Mouse (Mus musculus): ENCODE measurements around the gene Ccdc59. TPM values are rescaled to one million over a fixed set of nuclear protein-coding genes. Genes with fewer than 3 reads are reported as not detected.

The Ccdc59 gene
- polyA plus RNA-seq, 1 experiment from 2014 or later, result 38.5 TPM

DNA sequence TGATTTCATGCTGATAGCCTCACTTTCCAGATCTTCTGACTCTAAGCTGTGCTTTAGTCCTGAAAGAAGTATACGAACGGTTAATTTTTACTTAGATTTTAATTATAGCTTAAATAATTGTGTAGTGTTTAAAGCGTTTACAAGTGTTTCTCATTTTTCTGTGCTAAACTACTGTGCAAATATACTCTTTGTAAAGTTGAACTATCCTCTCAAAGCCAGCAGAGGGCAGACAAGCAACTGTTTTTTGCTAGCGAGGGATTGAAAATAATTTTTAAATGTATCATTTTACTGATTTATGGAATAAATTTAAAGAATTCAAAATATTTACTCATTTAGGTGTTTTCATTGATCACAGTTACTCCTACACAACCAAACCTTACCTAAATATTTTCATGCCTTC, 26.4 kb downstream of the Ccdc59 start:
- Histone ChIP-seq H3K4me2 (replicated peaks; ENCODE audit: low read depth) (no peak overlapping the region), H3K27me3 (ENCODE audit: control insufficient read depth, insufficient read depth, low read length) (no peaks in the 10 kb centered on the region), H3K36me3 (ENCODE audit: control insufficient read depth, insufficient read depth, low read length) (no peaks in the 10 kb centered on the region), H3K4me3 (ENCODE audit: low read depth, low read length) (no peak overlapping the region), H3K9ac (ENCODE audit: low read length) (no peak overlapping the region), H3K4me1 (replicated peaks; ENCODE audit: control insufficient read depth, insufficient read depth) (no peaks in the 10 kb centered on the region), H3K9me3 (ENCODE audit: control insufficient read depth, low read length) (no peaks in the 10 kb centered on the region), H3K27ac (replicated peaks) (no peak overlapping the region)
- 41% methylated on average over 4 of the region's 4 CpGs for WGBS
- TF ChIP-seq EP300 (optimal IDR thresholded peaks at IDR 0.05), result no peak
- peak; percentile 72 for TF ChIP-seq CTCF (IDR thresholded peaks at IDR 0.05; ENCODE audit: low read depth)
- no peak for DNase-seq (ENCODE audit: low spot score)
- no peak for ATAC-seq (ENCODE audit: low FRiP score, low TSS enrichment)

Other genes starting within 250 kb of the Ccdc59 start
- 7.1 and 7.5 TPM in 2 replicates for gene Mettl25, start 313 bp downstream of the Ccdc59 start, polyA plus RNA-seq (2015; fragmentation: Nextera tagmentation; extraction: Ambion mirVana)